In genomic region chr14:21251386-21251785, GRCm38 (mm10) we compare ENCODE assay signal across 17 mouse cellular contexts.
DNase-seq lines count a peak whose midpoint lies in the region; ATAC-seq lines count a peak whose summit lies in the region.
"Had no signal": no experiment of that assay in that cellular context is flagged by ENCODE, and none has a peak within 500 bp of the region (broad histone marks: within the 10 kb centered on the region; RNA-seq: fewer than 3 reads in every experiment).

No protein-coding gene starts in this region.

- H3K4me1 ChIP-seq in hindbrain, embryonic 10.5 days (replicated peaks): peaks cover 50% of the 10 kb centered on the region
- H3K4me1 ChIP-seq in midbrain, embryonic 10.5 days: peaks cover 46% of the 10 kb centered on the region
- peaks cover 13% of the 10 kb centered on the region for H3K4me1 ChIP-seq in kidney, embryonic 15.5 days
- H3K4me1 ChIP-seq: liver, embryonic 13.5 days had no signal

- no peak overlapping the region for H3K4me3 ChIP-seq in hindbrain, embryonic 10.5 days
- no peak overlapping the region for H3K4me3 ChIP-seq in midbrain, embryonic 10.5 days
- no peak overlapping the region for H3K4me3 ChIP-seq in kidney, embryonic 15.5 days (replicated peaks)
- H3K4me3 ChIP-seq: gastrocnemius, adult 2 months; heart, embryonic 15.5 days; liver, embryonic 13.5 days had no signal

- 56% methylated on average over 5 of the region's 5 CpGs for WGBS in hindbrain, embryonic 10.5 days
- 71% methylated on average over 5 of the region's 5 CpGs for WGBS in midbrain, embryonic 10.5 days
- 66% methylated on average over 5 of the region's 5 CpGs for WGBS in kidney, embryonic 15.5 days

- no peak overlapping the region for H3K9ac ChIP-seq in kidney, embryonic 15.5 days
- H3K9ac ChIP-seq: heart, embryonic 15.5 days; liver, embryonic 13.5 days had no signal

- H3K27me3 ChIP-seq in hindbrain, embryonic 10.5 days (ENCODE audit: insufficient read depth, poor library complexity, severe bottlenecking): no peaks in the 10 kb centered on the region
- no peaks in the 10 kb centered on the region for H3K27me3 ChIP-seq in midbrain, embryonic 10.5 days (ENCODE audit: low read depth, poor library complexity, severe bottlenecking)
- no peaks in the 10 kb centered on the region for H3K27me3 ChIP-seq in kidney, embryonic 15.5 days
- H3K27me3 ChIP-seq: heart, embryonic 15.5 days; liver, embryonic 13.5 days had no signal

- no peak for ATAC-seq in kidney, embryonic 15.5 days (replicated peaks; ENCODE audit: low FRiP score)
- ATAC-seq: intestine, postnatal 0 days had no signal

- H3K36me3 ChIP-seq in hindbrain, embryonic 10.5 days: no peaks in the 10 kb centered on the region
- no peaks in the 10 kb centered on the region for H3K36me3 ChIP-seq in midbrain, embryonic 10.5 days
- no peaks in the 10 kb centered on the region for H3K36me3 ChIP-seq in kidney, embryonic 15.5 days
- H3K36me3 ChIP-seq: heart, embryonic 15.5 days had no signal

- DNase-seq in embryo, embryonic 10.5 days (ENCODE audit: low spot score): peak; percentile 49
- no peak for DNase-seq in embryo, embryonic 10 days (ENCODE audit: low spot score)
- DNase-seq in hindbrain, embryonic 10.5 days (ENCODE audit: low spot score): no peak
- DNase-seq in midbrain, embryonic 10.5 days (ENCODE audit: low spot score): no peak
- DNase-seq in retina, embryonic 14.5 days (ENCODE audit: low spot score): peak; percentile 51
- no peak for DNase-seq in spleen, postnatal 36 days (ENCODE audit: low spot score in 2 of 2)
- DNase-seq in gastrocnemius, postnatal 4 days (ENCODE audit: low spot score in 2 of 2): no peak
- DNase-seq: adrenal gland, postnatal 36 days; cerebellum, adult 8-10 months; gastrocnemius, adult 2 months; liver, embryonic 13.5 days; lung, postnatal 36 days; right cerebral cortex, postnatal 14 days had no signal

- no peaks in the 10 kb centered on the region for H3K9me3 ChIP-seq in hindbrain, embryonic 10.5 days
- no peaks in the 10 kb centered on the region for H3K9me3 ChIP-seq in midbrain, embryonic 10.5 days (replicated peaks)
- no peaks in the 10 kb centered on the region for H3K9me3 ChIP-seq in kidney, embryonic 15.5 days (replicated peaks)
- H3K9me3 ChIP-seq: heart, embryonic 15.5 days; liver, embryonic 13.5 days had no signal

- peak overlapping the region; percentile 89 for H3K27ac ChIP-seq in hindbrain, embryonic 10.5 days
- H3K27ac ChIP-seq in midbrain, embryonic 10.5 days (replicated peaks): peak overlapping the region; percentile 89
- H3K27ac ChIP-seq in kidney, embryonic 15.5 days: no peak overlapping the region
- H3K27ac ChIP-seq: gastrocnemius, adult 2 months; liver, embryonic 13.5 days; stomach, postnatal 0 days had no signal

- H3K4me2 ChIP-seq in kidney, embryonic 15.5 days: no peak overlapping the region
- H3K4me2 ChIP-seq: liver, embryonic 13.5 days had no signal

Comparison
In these comparisons a context has a peak if more than half of its experiments do, and no peak if none do; other contexts are left out.
1. DNase-seq: peak in embryo, embryonic 10.5 days (single experiment) and retina, embryonic 14.5 days (single experiment); none in embryo, embryonic 10 days (single experiment), hindbrain, embryonic 10.5 days (single experiment), midbrain, embryonic 10.5 days (single experiment), spleen, postnatal 36 days (0 of 2) and gastrocnemius, postnatal 4 days (0 of 2).